Mouse (Mus musculus) adrenal gland, postnatal 25 days (tissue): ENCODE measurements around the gene Ap1m1. TPM values are rescaled to one million over a fixed set of nuclear protein-coding genes. Genes with fewer than 3 reads are reported as not detected.

Source experiments
- DNase-seq: peaks from one replicate; pipeline ENCODE4 v3.0.0; 2021; ENCODE audit warnings: mixed read lengths
- total RNA-seq: library from RNA; stranded (reverse); gene quantifications from 2 replicates; pipeline ENCODE4 v1.2.3, GENCODE M21; 2021

The Ap1m1 gene
- total RNA-seq, 1 experiment from 2014 or later, result 68.8 TPM

GRCm38 (mm10) chr8:72295125-72295524, 55.3 kb downstream of the Ap1m1 start:
- DNase-seq, result no peak

GRCm38 (mm10) chr8:72295679-72296078, 55.9 kb downstream of the Ap1m1 start:
- DNase-seq, result peak; percentile 74

- DNase-seq, result no peak
Observed at GRCm38 (mm10) chr8:72296561-72296960, 56.7 kb downstream of the Ap1m1 start.

GRCm38 (mm10) chr8:72298928-72299327, 59.1 kb downstream of the Ap1m1 start:
- no peak for DNase-seq

- DNase-seq, result no peak
Observed at GRCm38 (mm10) chr8:72300654-72301400, 61.0 kb downstream of the Ap1m1 start.

GRCm38 (mm10) chr8:72301497-72301896, 61.7 kb downstream of the Ap1m1 start:
- no peak for DNase-seq

GRCm38 (mm10) chr8:72302986-72303612, 63.3 kb downstream of the Ap1m1 start:
- DNase-seq, result no peak

GRCm38 (mm10) chr8:72303633-72304032, 63.8 kb downstream of the Ap1m1 start:
- DNase-seq, result peak; percentile 58

- no peak for DNase-seq
Observed at GRCm38 (mm10) chr8:72305210-72305905, 65.5 kb downstream of the Ap1m1 start, which contains the start of gene Gm10282. TSS of gene Gm10282 (minus strand) at chr8:72305260.

GRCm38 (mm10) chr8:72306913-72307312, 67.1 kb downstream of the Ap1m1 start:
- DNase-seq, result no peak

Other genes with a start within 250 kb of the Ap1m1 start
- 4.8 and 5.2 TPM in 2 replicates for gene Cyp4f18, start 230.4 kb upstream of the Ap1m1 start, total RNA-seq
- gene Olfr372, start 198.8 kb upstream of the Ap1m1 start, total RNA-seq, result not detected in 2 replicates
- gene Olfr373, start 156.8 kb upstream of the Ap1m1 start, total RNA-seq, result not detected in 2 replicates
- not detected in 2 replicates for gene Olfr374, start 133.0 kb upstream of the Ap1m1 start, total RNA-seq
- 219 and 260 TPM in 2 replicates for gene Tpm4, start 105.0 kb upstream of the Ap1m1 start, total RNA-seq
- 55.4 and 68.9 TPM in 2 replicates for gene Rab8a, start 78.8 kb upstream of the Ap1m1 start, total RNA-seq
- gene Hsh2d, start 50.4 kb upstream of the Ap1m1 start, total RNA-seq, result not detected in 2 replicates
- 0.64 TPM in 1 of 2 replicates, not detected in the other for gene Cib3, start 27.2 kb upstream of the Ap1m1 start, total RNA-seq
- gene Gm11034, start 26.4 kb upstream of the Ap1m1 start, total RNA-seq, result not detected in 2 replicates
- 66.8 and 70.4 TPM in 2 replicates for gene Fam32a, start 20.3 kb upstream of the Ap1m1 start, total RNA-seq
- gene Gm10282, start 65.2 kb downstream of the Ap1m1 start, total RNA-seq, result 19.3 and 27.3 TPM in 2 replicates
- gene Klf2, start 79.0 kb downstream of the Ap1m1 start, total RNA-seq, result 37.5 and 38.2 TPM in 2 replicates
- 60.5 and 64.2 TPM in 2 replicates for gene Eps15l1, start 181.4 kb downstream of the Ap1m1 start, total RNA-seq
- 2.4 and 3.6 TPM in 2 replicates for gene Calr3, start 203.9 kb downstream of the Ap1m1 start, total RNA-seq
- 9.1 and 10.6 TPM in 2 replicates for gene 1700030K09Rik, start 203.9 kb downstream of the Ap1m1 start, total RNA-seq
- 59.1 and 76.4 TPM in 2 replicates for gene Cherp, start 235.2 kb downstream of the Ap1m1 start, total RNA-seq